Mouse (Mus musculus) cerebellum, adult 8-10 months (tissue): Measurements from ENCODE around the gene Mslnl.

Experiments used
- DNase-seq: peaks from one replicate; pipeline ENCODE4 v3.0.0; 2022

The Mslnl gene

GRCm38 (mm10) chr17:25786781-25787504, 51.1 kb downstream of the Mslnl start:
- DNase-seq: peak; percentile 15

- no peak for DNase-seq
Measured at GRCm38 (mm10) chr17:25791320-25791842, 55.5 kb downstream of the Mslnl start.

- peak; percentile 90 for DNase-seq
Measured at GRCm38 (mm10) chr17:25791843-25792527, 56.1 kb downstream of the Mslnl start.

- DNase-seq: peak; percentile 58
Measured at GRCm38 (mm10) chr17:25792615-25793014, 56.8 kb downstream of the Mslnl start, which contains the start of gene Fam173a. TSS of gene Fam173a (minus strand) at chr17:25792901.

GRCm38 (mm10) chr17:25794197-25794596, 58.4 kb downstream of the Mslnl start:
- DNase-seq: no peak

GRCm38 (mm10) chr17:25794998-25795397, 59.2 kb downstream of the Mslnl start:
- no peak for DNase-seq

- DNase-seq: no peak
Measured at GRCm38 (mm10) chr17:25795609-25796092, 59.8 kb downstream of the Mslnl start, which contains the start of gene AC134908.4. TSS of gene AC134908.4 (minus strand) at chr17:25795659.

GRCm38 (mm10) chr17:25796211-25796771, 60.4 kb downstream of the Mslnl start:
- no peak for DNase-seq

- peak; percentile 65 for DNase-seq
Measured at GRCm38 (mm10) chr17:25796951-25797369, 61.1 kb downstream of the Mslnl start, which contains the start of gene Metrn. TSS of gene Metrn (minus strand) at chr17:25797136.
